Mouse (Mus musculus): ENCODE results near the gene Fmnl2. TPM values are rescaled to one million over a fixed set of nuclear protein-coding genes. Genes with fewer than 3 reads are reported as not detected.

Gene Fmnl2
- polyA plus RNA-seq, 1 experiment: 1.3 TPM

GRCm38 (mm10) chr2:53095489-53095888 lies 237.8 kb downstream of the Fmnl2 start:
- TF ChIP-seq CTCF (IDR thresholded peaks at IDR 0.05; ENCODE audit: control insufficient read depth, insufficient read depth, insufficient replicate concordance, low read depth, low read length): no peak
- Histone ChIP-seq H3K4me3 (ENCODE audit: control insufficient read depth, low read depth, low read length) (no peak overlapping the region), H3K27ac (ENCODE audit: control insufficient read depth, insufficient read depth, low read depth, low read length) (no peak overlapping the region), H3K36me3 (ENCODE audit: control insufficient read depth, insufficient read depth, low read length) (no peaks in the 10 kb centered on the region), H3K27me3 (ENCODE audit: control insufficient read depth, insufficient read depth, low read length) (no peaks in the 10 kb centered on the region), H3K4me1 (ENCODE audit: control insufficient read depth, insufficient read depth, low read length) (no peaks in the 10 kb centered on the region)

DNA sequence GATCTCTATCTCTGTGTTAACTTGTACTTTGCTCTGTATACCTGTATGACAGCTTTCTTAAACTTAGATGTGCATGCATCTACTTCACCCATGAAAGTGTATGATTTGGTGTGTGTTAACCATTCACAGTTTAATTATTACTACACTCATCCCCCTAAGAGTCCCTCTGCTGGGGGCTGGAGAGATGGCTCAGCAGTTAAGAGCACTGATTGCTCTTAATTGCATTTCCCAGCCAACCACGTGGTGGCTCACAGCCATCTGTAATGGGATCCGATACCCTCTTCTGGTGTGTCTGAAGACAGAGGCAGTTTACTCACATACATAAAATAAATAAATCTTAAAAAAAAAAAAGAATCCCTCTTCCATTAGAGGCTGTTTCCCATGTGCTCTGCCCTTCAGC lies 242.4 kb downstream of the Fmnl2 start:
- Histone ChIP-seq H3K27ac (ENCODE audit: control insufficient read depth, insufficient read depth, low read depth, low read length) (no peak overlapping the region), H3K27me3 (ENCODE audit: control insufficient read depth, insufficient read depth, low read length) (no peaks in the 10 kb centered on the region), H3K4me3 (ENCODE audit: control insufficient read depth, low read depth, low read length) (no peak overlapping the region), H3K36me3 (ENCODE audit: control insufficient read depth, insufficient read depth, low read length) (no peaks in the 10 kb centered on the region), H3K4me1 (ENCODE audit: control insufficient read depth, insufficient read depth, low read length) (no peaks in the 10 kb centered on the region)
- TF ChIP-seq CTCF (IDR thresholded peaks at IDR 0.05; ENCODE audit: control insufficient read depth, insufficient read depth, insufficient replicate concordance, low read depth, low read length) (no peak), POLR2A (IDR thresholded peaks at IDR 0.05; ENCODE audit: control insufficient read depth, low read depth, low read length) (no peak)

- Histone ChIP-seq H3K36me3 (ENCODE audit: control insufficient read depth, insufficient read depth, low read length) (no peaks in the 10 kb centered on the region), H3K4me1 (ENCODE audit: control insufficient read depth, insufficient read depth, low read length) (no peaks in the 10 kb centered on the region), H3K27me3 (ENCODE audit: control insufficient read depth, insufficient read depth, low read length) (no peaks in the 10 kb centered on the region), H3K4me3 (ENCODE audit: control insufficient read depth, low read depth, low read length) (no peak overlapping the region), H3K27ac (ENCODE audit: control insufficient read depth, insufficient read depth, low read depth, low read length) (no peak overlapping the region)
- TF ChIP-seq CTCF (IDR thresholded peaks at IDR 0.05; ENCODE audit: control insufficient read depth, insufficient read depth, insufficient replicate concordance, low read depth, low read length): no peak
- TF ChIP-seq POLR2A (IDR thresholded peaks at IDR 0.05; ENCODE audit: control insufficient read depth, low read depth, low read length): no peak
Measured at GRCm38 (mm10) chr2:53101885-53102740, 244.5 kb downstream of the Fmnl2 start.

GRCm38 (mm10) chr2:53102901-53103300 lies 245.2 kb downstream of the Fmnl2 start:
- H3K27ac ChIP-seq (ENCODE audit: control insufficient read depth, insufficient read depth, low read depth, low read length): no peak overlapping the region
- H3K27me3 ChIP-seq (ENCODE audit: control insufficient read depth, insufficient read depth, low read length): no peaks in the 10 kb centered on the region
- H3K36me3 ChIP-seq (ENCODE audit: control insufficient read depth, insufficient read depth, low read length): no peaks in the 10 kb centered on the region
- TF ChIP-seq CTCF (IDR thresholded peaks at IDR 0.05; ENCODE audit: control insufficient read depth, insufficient read depth, insufficient replicate concordance, low read depth, low read length) (no peak), POLR2A (IDR thresholded peaks at IDR 0.05; ENCODE audit: control insufficient read depth, low read depth, low read length) (no peak)
- H3K4me3 ChIP-seq (ENCODE audit: control insufficient read depth, low read depth, low read length): no peak overlapping the region
- no peaks in the 10 kb centered on the region for H3K4me1 ChIP-seq (ENCODE audit: control insufficient read depth, insufficient read depth, low read length)

- no peaks in the 10 kb centered on the region for H3K27me3 ChIP-seq (ENCODE audit: control insufficient read depth, insufficient read depth, low read length)
- no peak overlapping the region for H3K4me3 ChIP-seq (ENCODE audit: control insufficient read depth, low read depth, low read length)
- H3K36me3 ChIP-seq (ENCODE audit: control insufficient read depth, insufficient read depth, low read length): no peaks in the 10 kb centered on the region
- H3K4me1 ChIP-seq (ENCODE audit: control insufficient read depth, insufficient read depth, low read length): no peaks in the 10 kb centered on the region
- no peak overlapping the region for H3K27ac ChIP-seq (ENCODE audit: control insufficient read depth, insufficient read depth, low read depth, low read length)
- TF ChIP-seq CTCF (IDR thresholded peaks at IDR 0.05; ENCODE audit: control insufficient read depth, insufficient read depth, insufficient replicate concordance, low read depth, low read length) (no peak), POLR2A (IDR thresholded peaks at IDR 0.05; ENCODE audit: control insufficient read depth, low read depth, low read length) (no peak)
Measured at GRCm38 (mm10) chr2:53105408-53105807, 247.7 kb downstream of the Fmnl2 start.

DNA sequence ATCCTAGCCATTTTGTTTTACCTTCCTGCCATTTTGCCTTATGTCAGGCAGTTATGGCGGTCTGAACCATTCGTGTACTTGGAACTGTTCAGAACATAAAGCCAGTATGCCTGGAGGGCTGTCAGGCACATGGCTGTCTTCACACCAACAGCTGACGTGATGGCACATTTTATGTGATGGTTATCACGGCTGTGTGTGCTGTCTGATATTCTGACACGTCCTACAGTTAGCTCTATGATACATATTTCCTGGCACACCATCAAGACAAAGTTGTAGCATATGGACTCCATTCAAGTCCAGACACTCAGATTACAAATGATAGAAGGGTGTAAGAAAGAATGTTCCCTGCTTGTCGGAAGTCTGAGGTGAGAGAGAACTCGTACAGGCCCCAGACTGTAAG lies 248.4 kb downstream of the Fmnl2 start:
- H3K36me3 ChIP-seq (ENCODE audit: control insufficient read depth, insufficient read depth, low read length): no peaks in the 10 kb centered on the region
- H3K4me3 ChIP-seq (ENCODE audit: control insufficient read depth, low read depth, low read length): no peak overlapping the region
- no peak overlapping the region for H3K27ac ChIP-seq (ENCODE audit: control insufficient read depth, insufficient read depth, low read depth, low read length)

DNA sequence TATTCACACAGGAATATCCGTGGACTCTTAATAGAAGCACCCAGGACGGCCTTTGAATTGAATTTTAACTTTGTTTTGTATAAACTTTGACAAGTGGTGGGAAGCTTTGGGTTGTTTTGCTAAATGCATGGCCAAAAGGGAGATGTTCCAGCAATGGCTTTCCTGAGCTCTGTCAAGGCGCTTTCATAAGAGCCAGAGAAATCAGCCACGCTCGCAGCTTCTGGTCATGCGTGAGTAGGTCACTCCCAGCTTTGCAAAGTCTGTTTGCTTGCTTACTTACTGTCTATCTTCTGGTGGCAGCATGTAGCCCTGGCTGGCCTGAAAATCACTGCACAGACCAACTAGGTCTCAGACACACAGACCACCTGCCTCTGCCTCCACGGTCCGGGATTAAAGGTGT lies 248.8 kb downstream of the Fmnl2 start:
- TF ChIP-seq POLR2A (IDR thresholded peaks at IDR 0.05; ENCODE audit: control insufficient read depth, low read depth, low read length) (no peak), CTCF (IDR thresholded peaks at IDR 0.05; ENCODE audit: control insufficient read depth, insufficient read depth, insufficient replicate concordance, low read depth, low read length) (no peak)
- no peaks in the 10 kb centered on the region for H3K36me3 ChIP-seq (ENCODE audit: control insufficient read depth, insufficient read depth, low read length)

More for the DNA sequence above, 248.4 kb downstream of the Fmnl2 start:
- no peaks in the 10 kb centered on the region for H3K27me3 ChIP-seq (ENCODE audit: control insufficient read depth, insufficient read depth, low read length)
- no peak for TF ChIP-seq POLR2A (IDR thresholded peaks at IDR 0.05; ENCODE audit: control insufficient read depth, low read depth, low read length)
- no peak for TF ChIP-seq CTCF (IDR thresholded peaks at IDR 0.05; ENCODE audit: control insufficient read depth, insufficient read depth, insufficient replicate concordance, low read depth, low read length)
- H3K4me1 ChIP-seq (ENCODE audit: control insufficient read depth, insufficient read depth, low read length): no peaks in the 10 kb centered on the region

More for the DNA sequence above, 248.8 kb downstream of the Fmnl2 start:
- H3K27me3 ChIP-seq (ENCODE audit: control insufficient read depth, insufficient read depth, low read length): no peaks in the 10 kb centered on the region
- no peaks in the 10 kb centered on the region for H3K4me1 ChIP-seq (ENCODE audit: control insufficient read depth, insufficient read depth, low read length)
- no peak overlapping the region for H3K4me3 ChIP-seq (ENCODE audit: control insufficient read depth, low read depth, low read length)
- H3K27ac ChIP-seq (ENCODE audit: control insufficient read depth, insufficient read depth, low read depth, low read length): no peak overlapping the region

Measured in testis, adult 2 months (tissue).